Mouse (Mus musculus): ENCODE measurements around the gene Lysmd1.

GRCm38 (mm10) chr3:95169996-95170395 lies 36.1 kb downstream of the Lysmd1 start:
- no peak for TF ChIP-seq POLR2A (IDR thresholded peaks at IDR 0.05; ENCODE audit: low read depth, low read length)
- TF ChIP-seq CTCF (IDR thresholded peaks at IDR 0.05; ENCODE audit: extremely low read depth, insufficient read depth, insufficient read length, insufficient replicate concordance) = no peak
